ENCODE assay signal across 12 mouse cellular contexts in genomic region chr11:20357684-20358447, GRCm38 (mm10). TPM values are rescaled to one million over a fixed set of nuclear protein-coding genes. Genes with fewer than 3 reads are reported as not detected.
DNase-seq lines count a peak whose midpoint lies in the region; ATAC-seq and TF ChIP-seq lines count a peak whose summit lies in the region.
"Had no signal": no experiment of that assay in that cellular context is flagged by ENCODE, and none has a peak within 500 bp of the region (broad histone marks: within the 10 kb centered on the region; RNA-seq: fewer than 3 reads in every experiment).

No protein-coding gene starts in this region.

- no peaks in the 10 kb centered on the region for H3K4me1 ChIP-seq in lung, postnatal 0 days (ENCODE audit: insufficient read depth, low read depth, low read length)
- H3K4me1 ChIP-seq in intestine, embryonic 16.5 days (ENCODE audit: control insufficient read depth, insufficient read depth, low read length): no peaks in the 10 kb centered on the region
- H3K4me1 ChIP-seq in stomach, embryonic 14.5 days (ENCODE audit: control insufficient read depth, insufficient read depth, low read length): no peaks in the 10 kb centered on the region
- H3K4me1 ChIP-seq in liver, postnatal 0 days (ENCODE audit: insufficient read depth): no peaks in the 10 kb centered on the region
- H3K4me1 ChIP-seq: limb, embryonic 15.5 days had no signal

- no peaks in the 10 kb centered on the region for H3K9me3 ChIP-seq in lung, postnatal 0 days (ENCODE audit: low read length)
- H3K9me3 ChIP-seq in intestine, embryonic 16.5 days (ENCODE audit: control insufficient read depth, low read length): no peaks in the 10 kb centered on the region
- no peaks in the 10 kb centered on the region for H3K9me3 ChIP-seq in stomach, embryonic 14.5 days (ENCODE audit: control insufficient read depth, low read depth, low read length)
- no peaks in the 10 kb centered on the region for H3K9me3 ChIP-seq in liver, postnatal 0 days (ENCODE audit: low read length)
- H3K9me3 ChIP-seq: limb, embryonic 15.5 days had no signal

- H3K27ac ChIP-seq in lung, postnatal 0 days (ENCODE audit: low read length): no peak overlapping the region
- no peak overlapping the region for H3K27ac ChIP-seq in intestine, embryonic 16.5 days (ENCODE audit: low read length)
- no peak overlapping the region for H3K27ac ChIP-seq in stomach, embryonic 14.5 days (ENCODE audit: low read length)
- H3K27ac ChIP-seq in liver, postnatal 0 days (ENCODE audit: low read depth): no peak overlapping the region
- H3K27ac ChIP-seq: kidney, postnatal 0 days; limb, embryonic 15.5 days had no signal

- H3K9ac ChIP-seq in lung, postnatal 0 days (replicated peaks; ENCODE audit: low read depth): no peak overlapping the region
- H3K9ac ChIP-seq in intestine, embryonic 16.5 days (ENCODE audit: low read depth, low read length): no peak overlapping the region
- H3K9ac ChIP-seq in stomach, embryonic 14.5 days (replicated peaks; ENCODE audit: low read depth, low read length): no peak overlapping the region
- H3K9ac ChIP-seq in liver, postnatal 0 days (replicated peaks): no peak overlapping the region
- H3K9ac ChIP-seq: limb, embryonic 15.5 days had no signal

- 73% methylated on average over 9 of the region's 9 CpGs for WGBS in lung, postnatal 0 days
- 70% methylated on average over 9 of the region's 9 CpGs for WGBS in intestine, embryonic 16.5 days
- WGBS in stomach, embryonic 14.5 days: 68% methylated on average over 9 of the region's 9 CpGs
- WGBS in liver, postnatal 0 days (ENCODE audit: insufficient replicate concordance): 77% methylated on average over 9 of the region's 9 CpGs

- no peak overlapping the region for H3K4me2 ChIP-seq in lung, postnatal 0 days (replicated peaks; ENCODE audit: low read depth, low read length)
- H3K4me2 ChIP-seq in intestine, embryonic 16.5 days (ENCODE audit: low read depth, low read length): no peak overlapping the region
- no peak overlapping the region for H3K4me2 ChIP-seq in stomach, embryonic 14.5 days (replicated peaks; ENCODE audit: low read depth, low read length)
- H3K4me2 ChIP-seq in liver, postnatal 0 days (ENCODE audit: low read depth, low read length): no peak overlapping the region
- H3K4me2 ChIP-seq: limb, embryonic 15.5 days had no signal

- no peaks in the 10 kb centered on the region for H3K36me3 ChIP-seq in lung, postnatal 0 days (ENCODE audit: insufficient read depth, low read length)
- H3K36me3 ChIP-seq in intestine, embryonic 16.5 days (ENCODE audit: control insufficient read depth, insufficient read depth, low read length): no peaks in the 10 kb centered on the region
- H3K36me3 ChIP-seq in stomach, embryonic 14.5 days (ENCODE audit: control insufficient read depth, insufficient read depth, low read length): no peaks in the 10 kb centered on the region
- H3K36me3 ChIP-seq in liver, postnatal 0 days (replicated peaks; ENCODE audit: insufficient read depth, low read length): no peaks in the 10 kb centered on the region
- H3K36me3 ChIP-seq: limb, embryonic 15.5 days had no signal

- H3K4me3 ChIP-seq in lung, postnatal 0 days (ENCODE audit: low read depth, low read length): no peak overlapping the region
- H3K4me3 ChIP-seq in intestine, embryonic 16.5 days (ENCODE audit: low read length): no peak overlapping the region
- H3K4me3 ChIP-seq in stomach, embryonic 14.5 days (ENCODE audit: low read depth, low read length): no peak overlapping the region
- H3K4me3 ChIP-seq in liver, postnatal 0 days (ENCODE audit: low read depth, low read length): no peak overlapping the region
- H3K4me3 ChIP-seq: limb, embryonic 15.5 days had no signal

- TF ChIP-seq EP300 in lung, postnatal 0 days (IDR thresholded peaks at IDR 0.05): no peak
- no peak for TF ChIP-seq EP300 in liver, postnatal 0 days (IDR thresholded peaks at IDR 0.05; ENCODE audit: low read depth)

- DNase-seq in lung, postnatal 0 days (ENCODE audit: low spot score): peak; percentile 26
- DNase-seq in lung, adult 18-20 months: no peak
- peak; percentile 30 for DNase-seq in embryo, embryonic 10.5 days (ENCODE audit: low spot score)
- DNase-seq in liver, postnatal 0 days: no peak
- no peak for DNase-seq in adrenal gland, postnatal 10 days
- DNase-seq: cerebellum, postnatal 36 days; gastrocnemius, postnatal 10 days; thymus, postnatal 14 days had no signal

- ATAC-seq in lung, postnatal 0 days: peak; percentile 61; the same call in 1 of the 2 replicates
- peak; percentile 48; the same call in 1 of the 2 replicates for ATAC-seq in intestine, embryonic 16.5 days
- ATAC-seq in stomach, embryonic 14.5 days (ENCODE audit: insufficient number of reproducible peaks, insufficient read depth, low FRiP score, low read depth): peak; percentile 53; the same call in 1 of the 2 replicates
- ATAC-seq in liver, postnatal 0 days: no peak

- no peaks in the 10 kb centered on the region for H3K27me3 ChIP-seq in lung, postnatal 0 days (replicated peaks; ENCODE audit: insufficient read depth, low read length)
- H3K27me3 ChIP-seq in intestine, embryonic 16.5 days (replicated peaks; ENCODE audit: control insufficient read depth, insufficient read depth, low read length): no peaks in the 10 kb centered on the region
- no peaks in the 10 kb centered on the region for H3K27me3 ChIP-seq in stomach, embryonic 14.5 days (ENCODE audit: control insufficient read depth, insufficient read depth, low read length)
- no peaks in the 10 kb centered on the region for H3K27me3 ChIP-seq in liver, postnatal 0 days (ENCODE audit: insufficient read depth, low read length)
- H3K27me3 ChIP-seq: limb, embryonic 15.5 days had no signal

- no peak for TF ChIP-seq CTCF in lung, postnatal 0 days (IDR thresholded peaks at IDR 0.05)
- TF ChIP-seq CTCF in liver, postnatal 0 days (IDR thresholded peaks at IDR 0.05; ENCODE audit: low read depth): no peak

RNA-seq across cellular contexts. Expression of gene Slc1a4, which starts 25.4 kb away (rescaled TPM):
- polyA plus RNA-seq in lung, postnatal 0 days (2015; fragmentation: Nextera tagmentation; extraction: Ambion mirVana): 17.5 and 17.7 TPM in 2 replicates
- 11.2 and 11.9 TPM in 2 replicates for polyA plus RNA-seq in intestine, embryonic 16.5 days (2015; fragmentation: Nextera tagmentation; extraction: Ambion mirVana)
- 18.0 and 19.9 TPM in 2 replicates for polyA plus RNA-seq in stomach, embryonic 14.5 days (2014; fragmentation: Nextera tagmentation; extraction: Ambion mirVana)
- polyA plus RNA-seq in liver, postnatal 0 days (2015; fragmentation: Nextera tagmentation; extraction: Ambion mirVana): 6.7 and 8.2 TPM in 2 replicates
- 10 to 100 TPM in 1 of 2 experiments, 1 to 10 TPM in 1; 7.8 to 10.6 TPM for total RNA-seq in adrenal gland, postnatal 10 days (2021)

Comparison
In these comparisons a context has a peak if more than half of its experiments do, and no peak if none do; other contexts are left out.
1. DNase-seq: peak in lung, postnatal 0 days (single experiment) and embryo, embryonic 10.5 days (single experiment); none in lung, adult 18-20 months (0 of 2), liver, postnatal 0 days (single experiment) and adrenal gland, postnatal 10 days (single experiment).